Mouse (Mus musculus) midbrain, postnatal 0 days (tissue): ENCODE measurements at regions not wholly inside any gene's neighbourhood (a gene's known extent, or its start where the extent isn't known, plus 50 kb on each side); places are given as distances from the start of the nearest gene placed in this dataset.

Experiments
- ATAC-seq: fragments of 200-750 bp; cut with Nextera tagmentation; 2 replicates; pipeline ENCODE4 v1.8.0; 2017; ENCODE audit warnings: moderate number of reproducible peaks, mild to moderate bottlenecking, moderate TSS enrichment, moderate library complexity; ENCODE audit not compliant: low FRiP score
- DNase-seq: peaks from one replicate; pipeline ENCODE4 v3.0.0-alpha.2; 2015; ENCODE audit warnings: low spot score
- H3K27ac ChIP-seq: fragments of 300-500 bp; sonication (generic); 2 replicates; pipeline ENCODE4 v1.5.1; 2014; ENCODE audit warnings: low read depth, mild to moderate bottlenecking, low read length, mixed read lengths
- H3K27me3 ChIP-seq: fragments of 300-500 bp; sonication (generic); 2 replicates; pipeline ENCODE4 v1.6.1; 2014; ENCODE audit warnings: low read length, control low read depth, mixed read lengths; ENCODE audit not compliant: insufficient read depth
- H3K36me3 ChIP-seq: fragments of 300-500 bp; sonication (generic); 2 replicates; pipeline ENCODE4 v1.6.1; 2014; ENCODE audit warnings: low read length, control low read depth, mixed read lengths; ENCODE audit not compliant: insufficient read depth
- H3K4me1 ChIP-seq: fragments of 300-500 bp; sonication (generic); 2 replicates; pipeline ENCODE4 v1.6.1; 2014; ENCODE audit warnings: mild to moderate bottlenecking, control low read depth, antibody characterized with exemption, low read length, mixed read lengths; ENCODE audit not compliant: insufficient read depth
- H3K4me2 ChIP-seq: fragments of 300-500 bp; sonication (generic); 2 replicates; pipeline ENCODE4 v1.6.1; 2014; ENCODE audit warnings: low read depth, mild to moderate bottlenecking, low read length, mixed read lengths; ENCODE audit not compliant: poor library complexity, severe bottlenecking
- H3K4me3 ChIP-seq: fragments of 300-500 bp; sonication (generic); 2 replicates; pipeline ENCODE4 v1.5.1; 2014; ENCODE audit warnings: low read depth, mild to moderate bottlenecking, low read length, moderate library complexity
- H3K9ac ChIP-seq: fragments of 300-500 bp; sonication (generic); replicated peaks from 2 replicates; pipeline ENCODE4 v1.6.1; 2014; ENCODE audit warnings: mild to moderate bottlenecking, low read length, moderate library complexity, mixed read lengths; ENCODE audit not compliant: poor library complexity, severe bottlenecking
- H3K9me3 ChIP-seq: fragments of 300-500 bp; sonication (generic); 2 replicates; pipeline ENCODE4 v1.6.1; 2016; ENCODE audit warnings: low read length, control low read depth
- CTCF ChIP-seq: IDR thresholded peaks from 2 replicates; pipeline ENCODE4 v1.5.1; 2016; ENCODE audit warnings: antibody characterized with exemption, mild to moderate bottlenecking
- WGBS: fragments of 180-500 bp; shearing (Covaris S2); extraction: QIAGEN DNeasy Blood & Tissue Kit; methylation state at CpG from one replicate; pipeline ENCODE4 v1.1.7; 2014; 5-methylcytosine and 5-hydroxymethylcytosine counted together

DNA sequence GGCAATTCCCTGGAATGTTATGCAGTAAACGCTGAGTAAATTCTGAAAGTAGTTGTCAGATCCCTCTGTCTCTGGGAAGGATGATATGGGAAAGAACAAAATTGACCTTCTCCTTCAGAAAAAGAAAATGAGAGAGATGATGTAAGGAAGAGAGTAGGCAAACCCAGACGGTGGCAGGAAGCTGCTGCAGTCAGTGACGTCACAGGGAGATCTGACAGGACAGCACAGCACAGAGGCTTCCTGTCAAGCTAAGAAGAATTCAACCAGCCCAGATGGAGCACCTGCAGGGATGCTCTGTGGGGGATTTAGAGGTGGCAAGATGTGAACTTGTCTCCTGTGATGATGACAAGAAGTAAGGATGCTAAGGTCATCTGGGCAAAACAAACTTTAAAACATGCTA lies 107.7 kb upstream of the Cox10 start:
- Histone ChIP-seq H3K36me3 (no peaks in the 10 kb centered on the region), H3K4me2 (no peak overlapping the region), H3K4me3 (no peak overlapping the region), H3K9me3 (no peaks in the 10 kb centered on the region), H3K4me1 (0 out of 2 replicates have a peak, but pooled peaks cover 4% of the 10 kb centered on the region), H3K9ac (no peak overlapping the region), H3K27ac (no peak overlapping the region), H3K27me3 (no peaks in the 10 kb centered on the region)
- WGBS = 72% methylated on average over 3 of the region's 3 CpGs
- ATAC-seq (no peak), DNase-seq (no peak)
- TF ChIP-seq CTCF = no peak

DNA sequence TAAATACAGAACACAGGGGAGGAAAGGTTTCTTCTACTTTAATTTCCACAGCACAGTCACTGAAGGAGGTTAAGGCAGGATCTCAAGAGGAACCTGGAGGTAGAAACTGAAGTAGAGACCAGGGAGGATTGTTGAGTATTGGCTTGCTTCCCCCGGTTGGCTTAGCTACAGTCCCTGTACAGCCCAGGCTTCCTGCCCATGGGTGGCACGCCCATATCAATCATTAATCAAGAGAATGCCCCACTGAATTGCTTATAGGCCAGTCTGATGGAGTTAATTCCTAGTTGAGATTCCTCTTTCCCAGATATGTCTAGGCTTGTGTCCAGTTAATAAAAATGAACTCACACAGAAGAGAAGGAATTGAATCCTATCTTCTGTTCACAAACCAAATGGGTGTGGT lies 107.3 kb upstream of the Cox10 start:
- WGBS = 79% methylated on average over 2 of the region's 2 CpGs

DNA sequence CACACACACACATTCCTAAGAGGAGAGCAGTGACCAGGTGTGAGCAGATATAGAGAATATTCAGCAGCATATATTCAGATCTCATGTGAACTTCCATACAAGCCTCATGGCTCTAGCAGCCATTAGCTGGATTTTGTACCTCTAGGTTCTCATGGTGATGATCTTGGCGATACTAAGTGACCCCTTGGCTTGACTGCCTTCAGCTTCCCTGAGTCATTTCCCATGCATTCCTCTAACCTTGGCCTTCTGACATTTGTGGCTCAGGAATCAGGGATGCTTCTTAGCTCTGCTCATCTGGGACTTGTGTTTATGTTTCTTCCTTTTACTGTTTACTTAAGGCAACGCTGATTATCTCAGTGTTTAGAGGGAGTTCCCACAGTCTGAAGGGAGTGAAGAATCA lies 100.8 kb upstream of the Cox10 start:
- ATAC-seq (no peak), DNase-seq (no peak)
- Histone ChIP-seq H3K9me3 (no peaks in the 10 kb centered on the region), H3K4me1 (no peaks in the 10 kb centered on the region), H3K4me3 (no peak overlapping the region), H3K9ac (no peak overlapping the region), H3K27me3 (no peaks in the 10 kb centered on the region), H3K4me2 (no peak overlapping the region), H3K27ac (no peak overlapping the region), H3K36me3 (no peaks in the 10 kb centered on the region)
- WGBS = 73% methylated on average over 2 of the region's 2 CpGs
- TF ChIP-seq CTCF = no peak

More for the DNA sequence above, 107.3 kb upstream of the Cox10 start:
- no peaks in the 10 kb centered on the region for H3K9me3 ChIP-seq
- H3K4me1 ChIP-seq = 0 out of 2 replicates have a peak, but pooled peaks cover 2% of the 10 kb centered on the region
- DNase-seq (no peak), ATAC-seq (no peak)
- no peak overlapping the region for H3K27ac ChIP-seq
- no peaks in the 10 kb centered on the region for H3K36me3 ChIP-seq
- H3K9ac ChIP-seq = no peak overlapping the region
- no peaks in the 10 kb centered on the region for H3K27me3 ChIP-seq
- TF ChIP-seq CTCF = no peak
- H3K4me3 ChIP-seq = no peak overlapping the region
- H3K4me2 ChIP-seq = no peak overlapping the region

- H3K4me2 ChIP-seq = no peak overlapping the region
- no peaks in the 10 kb centered on the region for H3K9me3 ChIP-seq
- H3K4me1 ChIP-seq = no peaks in the 10 kb centered on the region
- ATAC-seq = no peak
- no peak overlapping the region for H3K9ac ChIP-seq
- DNase-seq = no peak
- no peaks in the 10 kb centered on the region for H3K36me3 ChIP-seq
- H3K4me3 ChIP-seq = no peak overlapping the region
- 73% methylated on average over 4 of the region's 4 CpGs for WGBS
- no peaks in the 10 kb centered on the region for H3K27me3 ChIP-seq
- TF ChIP-seq CTCF = no peak
- H3K27ac ChIP-seq = no peak overlapping the region
Measured at GRCm38 (mm10) chr11:64173421-64174062, 94.3 kb upstream of the Cox10 start.

GRCm38 (mm10) chr11:64172926-64173325 lies 93.7 kb upstream of the Cox10 start:
- TF ChIP-seq CTCF = no peak
- WGBS = 54% methylated on average over 5 of the region's 5 CpGs
- no peaks in the 10 kb centered on the region for H3K4me1 ChIP-seq
- DNase-seq = peak; percentile 35
- H3K4me3 ChIP-seq = no peak overlapping the region
- no peaks in the 10 kb centered on the region for H3K9me3 ChIP-seq
- no peaks in the 10 kb centered on the region for H3K27me3 ChIP-seq
- no peak overlapping the region for H3K27ac ChIP-seq
- ATAC-seq = no peak
- H3K9ac ChIP-seq = no peak overlapping the region
- H3K4me2 ChIP-seq = no peak overlapping the region
- H3K36me3 ChIP-seq = no peaks in the 10 kb centered on the region

GRCm38 (mm10) chr11:64168626-64169025 lies 89.4 kb upstream of the Cox10 start:
- WGBS = 59% methylated on average over 8 of the region's 8 CpGs
- Histone ChIP-seq H3K27ac (no peak overlapping the region), H3K4me3 (no peak overlapping the region), H3K9me3 (no peaks in the 10 kb centered on the region), H3K9ac (no peak overlapping the region), H3K4me2 (no peak overlapping the region), H3K27me3 (no peaks in the 10 kb centered on the region), H3K36me3 (no peaks in the 10 kb centered on the region), H3K4me1 (no peaks in the 10 kb centered on the region)
- TF ChIP-seq CTCF = no peak
- ATAC-seq (no peak), DNase-seq (peak; percentile 35)
